Mouse (Mus musculus) limb, embryonic 13.5 days (tissue): ENCODE results near the gene Naa80. TPM values are rescaled to one million over a fixed set of nuclear protein-coding genes. Genes with fewer than 3 reads are reported as not detected.
"Not testable (repeated sequence)": the region's sequence is repeated elsewhere in the genome, so short reads cannot be mapped to it uniquely, and the experiment has no call there.

Experiments
- ATAC-seq: fragments of 200-750 bp; cut with Nextera tagmentation; 2 replicates; pipeline ENCODE4 v1.8.0; 2017; ENCODE audit warnings: low read depth, moderate number of reproducible peaks, moderate TSS enrichment; ENCODE audit not compliant: low FRiP score
- H3K27ac ChIP-seq: fragments of 300-500 bp; sonication (generic); 2 replicates; pipeline ENCODE4 v1.5.1; 2015; ENCODE audit warnings: inconsistent platforms, mild to moderate bottlenecking, moderate library complexity
- H3K27me3 ChIP-seq: fragments of 300-500 bp; sonication (generic); 2 replicates; pipeline ENCODE4 v1.6.1; 2015; ENCODE audit warnings: mild to moderate bottlenecking, inconsistent platforms
- H3K36me3 ChIP-seq: fragments of 300-500 bp; sonication (generic); 2 replicates; pipeline ENCODE4 v1.6.1; 2015; ENCODE audit warnings: inconsistent platforms, mild to moderate bottlenecking, moderate library complexity
- H3K4me1 ChIP-seq: fragments of 300-500 bp; sonication (generic); 2 replicates; pipeline ENCODE4 v1.6.1; 2015; ENCODE audit warnings: inconsistent platforms
- H3K4me2 ChIP-seq: fragments of 300-500 bp; sonication (generic); replicated peaks from 2 replicates; pipeline ENCODE4 v1.6.1; 2015; ENCODE audit warnings: inconsistent platforms, mild to moderate bottlenecking, moderate library complexity
- H3K4me3 ChIP-seq: fragments of 300-500 bp; sonication (generic); 2 replicates; pipeline ENCODE4 v1.5.1; 2015; ENCODE audit warnings: moderate library complexity, mild to moderate bottlenecking, inconsistent platforms
- H3K9ac ChIP-seq: fragments of 300-500 bp; sonication (generic); 2 replicates; pipeline ENCODE4 v1.6.1; 2015; ENCODE audit warnings: mild to moderate bottlenecking, inconsistent platforms
- H3K9me3 ChIP-seq: fragments of 300-500 bp; sonication (generic); 2 replicates; pipeline ENCODE4 v1.6.1; 2016; ENCODE audit warnings: inconsistent platforms
- WGBS: fragments of 180-500 bp; shearing (Covaris S2); methylation state at CpG from one replicate; pipeline ENCODE4 v1.1.7; 2015; 5-methylcytosine and 5-hydroxymethylcytosine counted together
- polyA plus RNA-seq: library from polyadenylated mRNA; unstranded; fragments of >200 nt; fragmentation: Nextera tagmentation; extraction: Ambion mirVana; gene quantifications from 2 replicates; pipeline ENCODE4 v1.2.1, GENCODE M21; 2015

Naa80 gene
- polyA plus RNA-seq, 1 experiment from 2014 or later: 19.6 TPM

- Histone ChIP-seq H3K4me3 (peak within 1 kb of the TSS; percentile 73), H3K27ac (peak within 1 kb of the TSS; percentile 89), H3K27me3 (no peaks in the 10 kb centered on the region), H3K9ac (peak within 1 kb of the TSS; percentile 83), H3K4me2 (peak within 1 kb of the TSS; percentile 89), H3K36me3 (peaks cover 44% of the 10 kb centered on the region), H3K4me1 (peaks cover 59% of the 10 kb centered on the region), H3K9me3 (no peaks in the 10 kb centered on the region)
- WGBS: 8% methylated on average over 18 of the region's 18 CpGs
- no peak for ATAC-seq
Measured at GRCm38 (mm10) chr9:107567702-107568319, 10.9 kb upstream of the Naa80 start, which contains the start of gene Hyal2. Gene Hyal2, plus strand, starts transcription at chr9:107567945.

DNA sequence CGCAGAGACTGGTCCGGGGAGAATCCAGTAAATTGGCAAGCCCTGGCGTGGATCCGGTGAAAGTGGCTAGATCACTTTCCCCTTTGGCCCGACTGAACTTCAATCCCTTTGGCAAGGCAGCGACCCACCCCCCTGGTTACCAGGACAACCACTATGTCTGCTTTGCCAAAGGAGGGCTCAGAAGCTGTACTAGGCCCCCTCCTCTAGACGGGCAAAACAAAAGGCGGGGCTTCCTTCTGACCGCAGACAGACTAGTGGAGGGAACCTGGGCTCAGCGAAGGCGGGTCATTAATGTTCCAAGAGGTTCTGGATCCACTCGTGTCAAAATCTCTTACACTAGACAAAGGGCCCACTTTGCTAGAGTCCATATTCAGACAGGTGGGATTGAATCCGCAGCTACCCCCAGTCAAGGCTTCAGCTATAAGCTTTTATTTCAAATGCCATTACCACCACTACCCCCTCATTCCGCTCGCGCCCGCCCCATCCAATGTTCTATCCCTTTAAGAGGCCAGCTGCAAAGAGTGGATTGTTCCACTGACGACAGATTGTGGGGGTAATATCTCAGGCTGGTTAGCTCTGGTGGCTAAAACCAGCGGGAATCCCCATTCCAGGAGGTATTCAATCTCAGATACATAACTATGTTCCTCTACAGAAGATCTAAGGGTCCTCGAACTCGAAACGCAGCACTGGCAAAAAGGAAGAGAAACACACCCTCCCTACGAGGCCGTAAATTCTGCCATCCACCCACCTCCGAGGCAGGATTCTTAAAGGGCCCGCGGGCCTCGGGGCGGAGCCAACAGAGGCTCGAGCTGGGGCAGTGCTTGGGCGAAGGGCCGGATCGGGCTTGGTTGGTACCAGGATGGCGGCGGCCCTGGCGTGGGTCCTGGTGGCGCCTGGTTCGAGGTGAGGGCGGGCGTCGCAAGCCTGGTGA, 10.1 kb upstream of the Naa80 start:
- ATAC-seq: peak; percentile 89
- H3K4me2 ChIP-seq: peak overlapping the region; percentile 89
- H3K4me1 ChIP-seq: peaks cover 56% of the 10 kb centered on the region
- peak overlapping the region; percentile 83 for H3K9ac ChIP-seq
- H3K27me3 ChIP-seq: no peaks in the 10 kb centered on the region
- peaks cover 52% of the 10 kb centered on the region for H3K36me3 ChIP-seq
- peak overlapping the region; percentile 73 for H3K4me3 ChIP-seq
- under 1% methylated on average over 41 of the region's 41 CpGs for WGBS
- H3K9me3 ChIP-seq: no peaks in the 10 kb centered on the region
- peak overlapping the region; percentile 89 for H3K27ac ChIP-seq

GRCm38 (mm10) chr9:107569270-107569669, 9.4 kb upstream of the Naa80 start:
- Histone ChIP-seq H3K27ac (peak overlapping the region; percentile 89), H3K4me3 (peak overlapping the region; percentile 73), H3K36me3 (peaks cover 56% of the 10 kb centered on the region), H3K9me3 (no peaks in the 10 kb centered on the region), H3K27me3 (no peaks in the 10 kb centered on the region), H3K9ac (peak overlapping the region; percentile 83), H3K4me1 (peaks cover 49% of the 10 kb centered on the region), H3K4me2 (peak overlapping the region; percentile 89)
- peak; percentile 51 for ATAC-seq
- WGBS: under 1% methylated on average over 23 of the region's 23 CpGs

GRCm38 (mm10) chr9:107570016-107570415, 8.7 kb upstream of the Naa80 start:
- Histone ChIP-seq H3K36me3 (peaks cover 56% of the 10 kb centered on the region), H3K9me3 (no peaks in the 10 kb centered on the region), H3K4me1 (peaks cover 48% of the 10 kb centered on the region), H3K9ac (peak overlapping the region; percentile 83), H3K27me3 (no peaks in the 10 kb centered on the region), H3K27ac (peak overlapping the region; percentile 89), H3K4me2 (peak overlapping the region; percentile 89), H3K4me3 (peak overlapping the region; percentile 73)
- no peak for ATAC-seq
- WGBS: 36% methylated on average over 13 of the region's 13 CpGs

DNA sequence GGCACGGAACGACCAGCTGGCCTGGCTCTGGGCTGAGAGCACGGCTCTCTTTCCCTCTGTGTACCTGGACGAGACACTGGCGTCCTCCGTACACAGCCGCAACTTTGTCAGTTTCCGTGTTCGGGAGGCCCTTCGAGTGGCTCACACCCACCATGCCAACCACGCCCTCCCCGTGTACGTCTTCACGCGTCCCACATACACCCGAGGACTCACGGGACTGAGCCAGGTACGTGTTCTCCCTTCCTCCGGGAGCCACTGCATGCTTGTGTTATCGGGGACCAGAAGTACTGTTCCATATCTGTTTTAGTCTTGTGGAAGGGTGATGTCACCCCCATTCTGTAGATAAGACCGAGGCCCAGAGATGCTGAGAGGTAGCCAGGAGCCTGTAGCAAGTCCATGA, 7.8 kb upstream of the Naa80 start:
- Histone ChIP-seq H3K4me3 (peak overlapping the region; percentile 73), H3K36me3 (peaks cover 50% of the 10 kb centered on the region), H3K4me2 (peak overlapping the region; percentile 89), H3K9ac (peak overlapping the region; percentile 83), H3K27ac (0 out of 2 replicates have a peak overlapping the region, but pooled peaks have one; percentile 89), H3K27me3 (no peaks in the 10 kb centered on the region), H3K4me1 (peaks cover 50% of the 10 kb centered on the region), H3K9me3 (no peaks in the 10 kb centered on the region)
- ATAC-seq: no peak
- 93% methylated on average over 21 of the region's 21 CpGs for WGBS

DNA sequence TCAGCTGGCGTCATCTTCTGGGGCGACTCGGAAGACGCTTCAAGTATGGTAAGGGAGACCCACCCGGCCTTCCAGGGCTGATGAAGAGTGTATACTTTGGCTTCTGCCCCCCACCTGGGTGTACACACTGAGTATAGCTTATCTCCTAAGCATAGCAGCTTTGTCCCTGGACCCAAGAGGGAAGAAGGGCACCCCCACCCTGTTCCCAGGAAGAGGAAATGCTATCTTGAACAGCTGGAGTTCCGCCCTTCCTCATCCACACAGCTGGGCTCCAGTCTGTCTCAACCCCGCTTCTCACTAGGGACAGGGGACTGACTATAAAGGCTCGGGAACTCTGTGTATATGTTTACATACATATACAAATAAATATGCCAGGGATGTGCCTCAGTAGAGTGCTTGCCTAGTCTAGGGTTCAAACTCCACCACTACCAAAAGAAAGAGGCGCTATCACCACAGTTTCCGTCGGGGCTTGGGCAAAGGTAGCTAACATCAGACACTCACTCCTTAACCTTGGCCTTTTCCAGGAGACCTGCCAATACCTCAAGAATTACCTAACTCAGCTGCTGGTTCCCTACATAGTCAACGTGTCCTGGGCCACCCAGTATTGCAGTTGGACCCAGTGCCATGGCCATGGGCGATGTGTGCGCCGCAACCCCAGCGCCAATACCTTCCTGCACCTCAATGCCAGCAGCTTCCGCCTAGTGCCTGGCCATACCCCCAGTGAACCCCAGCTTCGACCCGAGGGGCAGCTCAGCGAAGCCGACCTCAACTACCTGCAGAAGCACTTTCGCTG, 7.0 kb upstream of the Naa80 start:
- Histone ChIP-seq H3K9ac (peak overlapping the region; percentile 83; the same call in 1 of the 2 replicates), H3K9me3 (no peaks in the 10 kb centered on the region), H3K4me3 (peak overlapping the region; percentile 73), H3K36me3 (peaks cover 47% of the 10 kb centered on the region), H3K4me2 (peak overlapping the region; percentile 89), H3K27ac (no peak overlapping the region), H3K27me3 (no peaks in the 10 kb centered on the region), H3K4me1 (peaks cover 56% of the 10 kb centered on the region)
- 95% methylated on average over 22 of the region's 22 CpGs for WGBS
- no peak for ATAC-seq

GRCm38 (mm10) chr9:107572327-107572662, 6.4 kb upstream of the Naa80 start:
- Histone ChIP-seq H3K4me3 (no peak overlapping the region), H3K27me3 (no peaks in the 10 kb centered on the region), H3K4me1 (peaks cover 56% of the 10 kb centered on the region), H3K4me2 (no peak overlapping the region), H3K9ac (no peak overlapping the region), H3K27ac (no peak overlapping the region), H3K36me3 (peaks cover 47% of the 10 kb centered on the region), H3K9me3 (no peaks in the 10 kb centered on the region)
- no peak for ATAC-seq
- WGBS: 94% methylated on average over 2 of the region's 2 CpGs

GRCm38 (mm10) chr9:107573774-107574173, 4.9 kb upstream of the Naa80 start:
- H3K4me2 ChIP-seq, H3K9me3 ChIP-seq, H3K27ac ChIP-seq, ATAC-seq, H3K9ac ChIP-seq, H3K4me3 ChIP-seq, H3K27me3 ChIP-seq: not testable (repeated sequence)
- peaks cover 56% of the 10 kb centered on the region for H3K4me1 ChIP-seq
- WGBS: 87% methylated on average over 6 of the region's 6 CpGs
- peaks cover 47% of the 10 kb centered on the region for H3K36me3 ChIP-seq

DNA sequence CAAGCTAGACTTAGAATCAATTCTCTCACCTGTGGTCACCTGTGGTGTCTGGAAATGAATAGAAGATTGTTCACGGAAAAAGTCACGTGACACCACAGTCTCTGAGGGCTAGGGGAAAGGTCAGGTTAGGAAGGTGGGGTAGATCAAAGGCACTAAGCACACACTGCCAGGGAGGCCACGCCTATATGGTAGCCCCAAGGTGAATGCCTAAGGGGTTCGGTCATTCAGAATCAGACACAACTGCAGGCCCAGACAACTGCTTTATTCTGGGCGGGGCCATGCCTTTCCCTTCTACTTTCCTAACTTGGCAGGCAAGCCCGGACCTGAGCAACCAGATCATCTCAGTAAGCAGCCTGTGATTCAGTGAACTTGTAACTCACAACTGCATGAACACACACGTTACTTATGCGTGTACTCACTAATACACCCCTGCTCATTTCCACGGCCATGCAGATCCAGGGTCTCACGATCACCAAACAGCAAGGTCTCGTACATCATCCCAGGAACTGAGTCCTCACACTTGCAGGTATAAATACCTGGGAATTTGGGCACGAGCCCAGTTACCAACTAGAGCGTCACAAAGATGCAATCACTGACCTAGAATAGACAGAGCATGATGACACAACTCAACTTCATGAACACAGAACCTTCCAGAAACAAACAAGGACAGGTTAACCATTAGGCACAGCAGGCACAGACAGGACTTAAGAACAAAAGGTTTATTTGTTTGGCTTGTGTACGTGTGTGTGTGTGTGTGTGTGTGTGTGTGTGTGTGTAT, 2.9 kb upstream of the Naa80 start:
- Histone ChIP-seq H3K27ac (peak overlapping the region; percentile 71; the same call in 1 of the 2 replicates), H3K36me3 (peaks cover 41% of the 10 kb centered on the region), H3K9ac (no peak overlapping the region), H3K9me3 (no peaks in the 10 kb centered on the region), H3K27me3 (no peaks in the 10 kb centered on the region), H3K4me1 (peaks cover 61% of the 10 kb centered on the region), H3K4me2 (peak overlapping the region; percentile 70; the same call in 1 of the 2 replicates), H3K4me3 (no peak overlapping the region)
- 76% methylated on average over 14 of the region's 14 CpGs for WGBS
- ATAC-seq: no peak

- Histone ChIP-seq H3K27ac (peak within 1 kb of the TSS; percentile 71), H3K9ac (peak within 1 kb of the TSS; percentile 67), H3K9me3 (no peaks in the 10 kb centered on the region), H3K27me3 (no peaks in the 10 kb centered on the region), H3K36me3 (peaks cover 33% of the 10 kb centered on the region), H3K4me1 (peaks cover 60% of the 10 kb centered on the region), H3K4me2 (peak within 1 kb of the TSS; percentile 70), H3K4me3 (peak within 1 kb of the TSS; percentile 46)
- ATAC-seq: peak; percentile 66
- WGBS: 17% methylated on average over 16 of the region's 16 CpGs
Measured at GRCm38 (mm10) chr9:107576357-107577107, 2.2 kb upstream of the Naa80 start, which contains the start of gene Hyal1. Gene Hyal1, plus strand, starts transcription at chr9:107576927.
